Mouse (Mus musculus) forebrain, postnatal 0 days (tissue): ENCODE data around the gene Gng13. TPM values are rescaled to one million over a fixed set of nuclear protein-coding genes. Genes with fewer than 3 reads are reported as not detected.

Source experiments
- ATAC-seq: fragments of 200-750 bp; cut with Nextera tagmentation; 2 replicates; pipeline ENCODE4 v1.8.0; 2017; ENCODE audit warnings: mild to moderate bottlenecking, moderate library complexity
- DNase-seq: peaks from one replicate; pipeline ENCODE4 v3.0.0-alpha.2; 2015
- H3K27ac ChIP-seq: fragments of 300-500 bp; sonication (generic); 2 replicates; pipeline ENCODE4 v1.5.1; 2014; ENCODE audit warnings: low read depth, mild to moderate bottlenecking, antibody characterized with exemption, low read length, moderate library complexity, mixed read lengths
- H3K27me3 ChIP-seq: fragments of 300-500 bp; sonication (generic); 2 replicates; pipeline ENCODE4 v1.6.1; 2014; ENCODE audit warnings: mild to moderate bottlenecking, low read length, mixed read lengths; ENCODE audit not compliant: insufficient read depth
- H3K36me3 ChIP-seq: fragments of 300-500 bp; sonication (generic); 2 replicates; pipeline ENCODE4 v1.6.1; 2014; ENCODE audit warnings: mild to moderate bottlenecking, moderate library complexity; ENCODE audit not compliant: insufficient read depth
- H3K4me1 ChIP-seq: fragments of 300-500 bp; sonication (generic); 2 replicates; pipeline ENCODE4 v1.6.1; 2014; ENCODE audit warnings: antibody characterized with exemption; ENCODE audit not compliant: insufficient read depth
- H3K4me2 ChIP-seq: fragments of 300-500 bp; sonication (generic); 2 replicates; pipeline ENCODE4 v1.6.1; 2014; ENCODE audit warnings: low read depth, mild to moderate bottlenecking, moderate library complexity
- H3K4me3 ChIP-seq: fragments of 300-500 bp; sonication (generic); 2 replicates; pipeline ENCODE4 v1.5.1; 2014; ENCODE audit warnings: low read depth, low read length, mixed read lengths
- H3K9ac ChIP-seq: fragments of 300-500 bp; sonication (generic); 2 replicates; pipeline ENCODE4 v1.6.1; 2014; ENCODE audit warnings: mild to moderate bottlenecking
- H3K9me3 ChIP-seq: fragments of 300-500 bp; sonication (generic); 2 replicates; pipeline ENCODE4 v1.6.1; 2016; ENCODE audit warnings: low read length
- CTCF ChIP-seq: sonication (generic); IDR thresholded peaks from 2 replicates; pipeline ENCODE4 v1.5.1; 2016; ENCODE audit warnings: antibody characterized with exemption, control low read depth, low read depth
- WGBS: fragments of 180-500 bp; shearing (Covaris S2); extraction: QIAGEN DNeasy Blood & Tissue Kit; methylation state at CpG from one replicate; pipeline ENCODE4 v1.1.7; 2014; 5-methylcytosine and 5-hydroxymethylcytosine counted together
- polyA plus RNA-seq: library from polyadenylated mRNA; unstranded; fragments of >200 nt; fragmentation: Nextera tagmentation; extraction: Ambion mirVana; gene quantifications from 2 replicates; pipeline ENCODE4 v1.2.1, GENCODE M21; 2015
- total RNA-seq: library from RNA; depleted of rRNA; stranded (reverse); fragments of >200 nt; gene quantifications from 2 replicates; pipeline ENCODE4 v1.2.3, GENCODE M21; 2014

Gng13 gene
- total and polyA plus RNA-seq, 2 experiments from 2014 or later = 8.2 to 17.0 TPM

DNA sequence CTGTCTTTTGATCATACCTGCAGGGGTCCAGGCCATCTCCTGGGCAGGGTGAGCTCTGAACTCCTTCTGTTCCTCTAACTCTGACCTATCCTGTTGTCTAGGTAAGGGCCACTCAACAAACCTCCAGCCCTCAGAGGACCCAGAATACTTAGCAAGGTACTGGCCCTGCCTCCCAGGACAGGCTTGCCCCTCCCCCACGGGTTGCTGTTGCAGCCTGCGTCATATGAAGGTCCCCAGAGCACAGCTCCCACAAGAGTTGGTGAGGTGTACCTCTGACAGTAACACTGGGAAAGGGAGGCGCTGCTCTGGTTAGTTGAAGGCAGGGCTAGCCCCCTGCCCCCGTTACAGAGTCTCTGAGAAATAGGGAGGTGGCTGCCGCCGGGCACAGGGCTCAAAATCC is 841 bp upstream of the Gng13 start:
- Histone ChIP-seq H3K9me3 (no peaks in the 10 kb centered on the region), H3K36me3 (no peaks in the 10 kb centered on the region), H3K4me2 (no peak overlapping the region), H3K27me3 (peaks cover 10% of the 10 kb centered on the region), H3K9ac (no peak overlapping the region), H3K4me1 (no peaks in the 10 kb centered on the region), H3K4me3 (no peak overlapping the region), H3K27ac (no peak overlapping the region)
- TF ChIP-seq CTCF = no peak
- ATAC-seq (no peak), DNase-seq (no peak)
- WGBS = 8% methylated on average over 6 of the region's 6 CpGs

DNA sequence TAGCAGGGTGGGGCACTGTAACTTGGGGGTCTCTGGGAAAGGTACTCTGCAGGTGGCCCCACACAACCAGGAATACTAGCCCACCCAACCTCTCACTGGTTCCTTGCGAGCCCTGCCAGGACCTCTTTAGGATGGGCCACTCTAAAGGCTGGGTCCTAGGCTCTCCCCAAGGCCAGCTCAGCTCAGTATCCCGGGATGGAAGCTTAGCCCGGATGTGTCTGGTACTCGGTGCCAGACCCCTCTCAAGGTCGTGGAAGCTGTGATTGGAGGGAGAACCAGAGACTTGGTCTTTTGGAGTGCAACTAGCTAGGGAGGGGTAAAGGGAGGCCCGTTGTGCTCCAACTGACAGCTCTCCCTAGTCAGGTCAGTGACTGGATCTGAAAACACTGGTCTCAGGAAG is 720 bp downstream of the Gng13 start:
- Histone ChIP-seq H3K9ac (peak overlapping the region; percentile 50), H3K4me1 (no peaks in the 10 kb centered on the region), H3K9me3 (no peaks in the 10 kb centered on the region), H3K36me3 (no peaks in the 10 kb centered on the region), H3K4me3 (peak overlapping the region; percentile 42), H3K27me3 (peaks cover 10% of the 10 kb centered on the region), H3K27ac (no peak overlapping the region), H3K4me2 (peak overlapping the region; percentile 79)
- no peak for TF ChIP-seq CTCF
- DNase-seq (no peak), ATAC-seq (no peak)
- 10% methylated on average over 6 of the region's 6 CpGs for WGBS

DNA sequence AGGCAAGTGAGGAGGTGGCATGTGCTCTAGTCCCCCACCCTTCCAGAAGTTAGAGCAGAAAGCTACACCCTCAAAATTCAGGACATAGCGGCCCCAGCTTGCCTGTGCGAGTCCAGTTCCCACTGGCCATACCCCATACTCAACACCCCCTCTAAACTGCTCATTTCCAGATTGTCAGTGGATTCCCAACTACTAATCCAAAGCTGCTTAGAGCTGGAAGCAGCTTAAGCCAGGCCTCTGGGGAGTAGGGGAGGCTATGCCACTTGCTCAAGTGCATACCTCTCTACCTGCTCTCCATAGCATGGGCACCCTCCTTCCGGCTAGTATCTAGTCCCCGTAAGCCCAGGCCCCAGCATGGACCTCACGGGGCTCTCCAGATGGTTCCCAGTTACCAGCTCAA is 4.5 kb downstream of the Gng13 start:
- Histone ChIP-seq H3K4me2 (no peak overlapping the region), H3K9ac (no peak overlapping the region), H3K36me3 (no peaks in the 10 kb centered on the region), H3K4me3 (no peak overlapping the region), H3K27me3 (peaks cover 6% of the 10 kb centered on the region), H3K4me1 (no peaks in the 10 kb centered on the region), H3K27ac (no peak overlapping the region), H3K9me3 (no peaks in the 10 kb centered on the region)
- 92% methylated on average over 5 of the region's 5 CpGs for WGBS
- ATAC-seq = no peak
- TF ChIP-seq CTCF = no peak
- DNase-seq = no peak

GRCm38 (mm10) chr17:25723470-25723869 is 6.5 kb downstream of the Gng13 start:
- H3K36me3 ChIP-seq = no peaks in the 10 kb centered on the region
- 96% methylated on average over 19 of the region's 19 CpGs for WGBS
- TF ChIP-seq CTCF = no peak
- no peak overlapping the region for H3K9ac ChIP-seq
- no peaks in the 10 kb centered on the region for H3K9me3 ChIP-seq
- DNase-seq = no peak
- no peak overlapping the region for H3K27ac ChIP-seq
- H3K4me1 ChIP-seq = peaks cover 10% of the 10 kb centered on the region; the same call in 1 of the 2 replicates
- ATAC-seq = no peak
- no peak overlapping the region for H3K4me3 ChIP-seq
- H3K4me2 ChIP-seq = no peak overlapping the region
- H3K27me3 ChIP-seq = no peaks in the 10 kb centered on the region

- H3K27ac ChIP-seq = no peak overlapping the region
- peaks cover 13% of the 10 kb centered on the region; the same call in 1 of the 2 replicates for H3K4me1 ChIP-seq
- no peak overlapping the region for H3K4me3 ChIP-seq
- WGBS = 77% methylated on average over 7 of the region's 7 CpGs
- no peaks in the 10 kb centered on the region for H3K9me3 ChIP-seq
- DNase-seq = no peak
- H3K4me2 ChIP-seq = no peak overlapping the region
- TF ChIP-seq CTCF = peak; percentile 44
- no peaks in the 10 kb centered on the region for H3K36me3 ChIP-seq
- no peaks in the 10 kb centered on the region for H3K27me3 ChIP-seq
- no peak overlapping the region for H3K9ac ChIP-seq
- no peak for ATAC-seq
Observed at GRCm38 (mm10) chr17:25723919-25724318, 6.9 kb downstream of the Gng13 start.

DNA sequence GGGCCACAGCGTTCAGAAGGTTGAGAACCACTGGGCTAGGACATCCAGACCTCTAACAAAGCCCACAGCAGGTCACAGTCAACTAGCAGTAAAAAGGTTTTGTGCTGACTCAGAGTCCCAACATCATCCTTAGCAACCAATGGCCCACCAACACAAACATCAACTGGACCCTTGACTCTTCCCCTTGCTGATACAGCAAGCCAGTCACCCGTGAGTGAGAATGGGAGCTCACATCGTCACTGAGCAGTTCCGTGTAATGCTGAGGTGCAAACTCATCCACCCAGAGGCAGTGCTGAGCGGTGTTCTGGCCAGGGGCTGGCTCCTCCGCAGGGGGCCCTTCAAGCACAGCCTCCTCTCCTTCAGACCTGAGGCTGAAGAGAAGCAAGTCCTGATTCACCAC is 8.3 kb downstream of the Gng13 start:
- H3K27me3 ChIP-seq = no peaks in the 10 kb centered on the region
- no peak overlapping the region for H3K4me3 ChIP-seq
- no peak for DNase-seq
- no peak for TF ChIP-seq CTCF
- H3K4me2 ChIP-seq = no peak overlapping the region
- 81% methylated on average over 6 of the region's 6 CpGs for WGBS
- ATAC-seq = no peak
- no peak overlapping the region for H3K27ac ChIP-seq
- peaks cover 13% of the 10 kb centered on the region; the same call in 1 of the 2 replicates for H3K4me1 ChIP-seq
- no peaks in the 10 kb centered on the region for H3K9me3 ChIP-seq
- no peak overlapping the region for H3K9ac ChIP-seq
- H3K36me3 ChIP-seq = peaks cover 2% of the 10 kb centered on the region; the same call in 1 of the 2 replicates

DNA sequence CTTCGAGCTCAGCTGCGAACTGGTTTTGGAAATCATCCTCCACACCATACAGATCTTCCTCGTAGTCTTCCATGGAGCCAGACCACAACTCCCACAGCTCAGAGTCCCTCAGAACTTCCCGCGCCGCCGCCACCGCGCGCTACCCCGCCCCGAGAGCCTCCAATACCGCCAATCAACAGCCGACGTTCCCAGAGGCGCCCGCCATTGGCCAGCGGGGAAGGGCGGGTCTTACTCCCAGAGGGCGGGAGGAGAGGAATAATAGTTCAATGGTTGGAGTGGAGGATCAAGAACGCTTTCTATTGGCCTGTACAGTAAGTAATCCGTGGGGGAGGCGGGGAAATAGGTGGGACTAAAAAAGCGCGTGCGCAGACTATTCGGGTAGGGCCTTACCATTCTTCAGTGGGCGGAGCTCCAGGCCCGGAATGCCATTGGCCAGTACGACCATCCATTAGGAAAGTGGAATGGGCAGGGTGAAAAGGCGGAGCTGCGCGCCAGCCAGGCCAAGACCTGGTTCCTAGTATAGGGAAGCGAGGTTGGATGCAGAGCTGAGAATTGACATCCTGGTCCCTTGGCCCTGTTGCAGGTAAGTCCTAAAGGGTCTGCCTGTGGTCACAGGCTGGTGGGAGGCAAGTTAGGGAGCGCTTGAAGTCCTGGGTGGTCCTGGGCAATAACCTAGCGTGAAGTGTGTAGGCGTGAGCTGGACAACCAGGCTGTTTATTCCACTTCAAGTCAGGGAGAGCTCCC is 10.5 kb downstream of the Gng13 start, which contains the start of the genes Chtf18 and Rpusd1:
Chtf18 (minus strand) TSS at position 155 of the 744 bp plus-strand sequence.
Rpusd1 (plus strand) TSS at position 406 of the 744 bp plus-strand sequence.
- Histone ChIP-seq H3K36me3 (peaks cover 15% of the 10 kb centered on the region; the same call in 1 of the 2 replicates), H3K9ac (peak within 1 kb of the TSS; percentile 61), H3K27ac (peak within 1 kb of the TSS; percentile 62; the same call in 1 of the 2 replicates), H3K4me3 (peak within 1 kb of the TSS; percentile 67), H3K4me2 (peak within 1 kb of the TSS; percentile 94), H3K9me3 (no peaks in the 10 kb centered on the region), H3K4me1 (peaks cover 13% of the 10 kb centered on the region; the same call in 1 of the 2 replicates), H3K27me3 (no peaks in the 10 kb centered on the region)
- ATAC-seq (peak; percentile 99), DNase-seq (peak; percentile 100)
- WGBS = 2% methylated on average over 37 of the region's 37 CpGs
- no peak for TF ChIP-seq CTCF
